Mouse (Mus musculus): ENCODE measurements around the gene Slc35e4.
"Not testable (repeated sequence)": the region's sequence is repeated elsewhere in the genome, so short reads cannot be mapped to it uniquely, and the experiment has no call there.

Slc35e4 gene

GRCm38 (mm10) chr11:3913316-3914108, 952 bp downstream of the Slc35e4 start:
- peak; percentile 95 for DNase-seq

DNA sequence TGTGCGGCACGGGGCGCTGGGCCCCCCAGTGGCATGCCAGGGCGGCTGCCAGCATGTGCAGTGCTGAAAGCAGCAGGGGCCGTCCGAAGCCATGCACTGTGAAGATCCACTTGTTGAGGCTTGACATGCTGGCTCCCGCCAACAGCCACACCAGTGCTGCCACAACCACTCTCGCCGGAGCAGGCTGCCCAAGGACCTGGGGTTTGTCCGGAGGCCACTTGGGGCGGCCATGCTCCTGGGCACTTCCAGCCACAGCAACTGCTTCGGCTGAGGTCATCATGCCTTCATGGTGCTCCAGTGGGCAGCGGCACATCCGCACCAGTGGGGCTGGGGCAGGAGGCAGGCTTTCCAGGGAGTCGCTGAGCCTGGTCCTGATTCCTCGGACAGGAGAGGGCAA, 1.6 kb downstream of the Slc35e4 start:
- no peak for DNase-seq

DNA sequence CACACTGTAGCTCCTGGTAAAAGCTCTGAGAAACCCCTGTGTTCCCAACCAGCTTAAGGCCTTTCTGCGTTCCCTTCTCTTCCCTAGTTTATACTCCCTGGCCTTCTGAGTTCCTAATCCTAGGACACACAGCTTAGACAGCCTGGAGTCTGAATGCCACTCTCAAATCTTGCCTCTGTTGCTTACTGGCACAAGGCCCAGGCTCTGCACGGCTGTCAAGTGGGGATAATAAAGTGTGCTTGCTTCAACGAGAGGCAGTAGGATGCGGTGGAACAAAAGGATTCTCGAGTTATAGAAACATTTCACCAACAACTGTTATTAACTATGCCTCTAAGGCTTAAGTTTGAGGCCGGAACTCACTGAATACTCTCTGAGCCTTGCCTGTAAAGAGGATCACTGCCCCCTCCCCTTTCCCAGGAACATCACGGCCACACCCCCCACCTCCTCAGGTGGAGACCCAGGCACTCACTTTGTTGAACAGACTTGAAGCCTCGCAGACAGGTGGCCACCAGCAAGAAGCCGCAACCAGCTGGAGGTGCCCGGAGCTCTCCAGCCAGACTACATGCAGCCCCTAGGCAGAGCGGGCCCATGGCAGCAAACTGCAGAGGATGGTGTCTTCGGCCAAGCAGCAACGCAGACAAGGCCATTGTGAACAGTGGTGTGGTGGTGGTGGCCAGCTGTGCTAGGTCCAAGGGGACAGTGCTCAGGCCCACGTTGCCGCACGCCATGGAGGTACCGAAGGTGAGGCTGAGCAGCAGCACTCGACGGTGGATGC, 2.2 kb downstream of the Slc35e4 start:
- peak; percentile 7 for DNase-seq

GRCm38 (mm10) chr11:3911440-3911839, 3.0 kb downstream of the Slc35e4 start:
- not testable (repeated sequence) for DNase-seq

- peak; percentile 11 for DNase-seq
Measured at GRCm38 (mm10) chr11:3910513-3911310, 3.8 kb downstream of the Slc35e4 start.

- no peak for DNase-seq
Measured at GRCm38 (mm10) chr11:3909236-3909635, 5.2 kb downstream of the Slc35e4 start.

GRCm38 (mm10) chr11:3905446-3905845, 9.0 kb downstream of the Slc35e4 start:
- DNase-seq, result no peak

GRCm38 (mm10) chr11:3904673-3905072, 9.8 kb downstream of the Slc35e4 start:
- DNase-seq, result no peak

DNA sequence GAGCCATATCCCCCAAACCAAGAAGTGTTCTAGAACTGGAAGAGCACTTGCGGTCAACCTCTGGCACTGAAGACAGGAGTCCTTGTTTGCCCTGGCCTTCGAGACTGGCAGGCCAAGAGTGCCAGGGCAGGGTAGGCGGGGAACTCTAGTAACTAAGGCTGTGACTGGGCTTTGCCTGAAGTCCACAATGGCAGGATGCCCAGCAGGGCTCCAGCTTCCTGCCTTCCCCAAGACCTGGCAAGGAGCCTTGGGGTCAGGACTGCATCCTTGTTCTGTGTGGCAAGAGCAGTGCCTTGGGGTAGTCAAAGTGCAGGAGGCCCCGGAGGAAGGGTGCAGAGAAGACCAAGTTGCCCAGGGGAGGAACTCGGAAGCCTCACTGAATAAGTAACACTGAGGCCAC, 11.4 kb downstream of the Slc35e4 start:
- peak; percentile 90 for DNase-seq

DNA sequence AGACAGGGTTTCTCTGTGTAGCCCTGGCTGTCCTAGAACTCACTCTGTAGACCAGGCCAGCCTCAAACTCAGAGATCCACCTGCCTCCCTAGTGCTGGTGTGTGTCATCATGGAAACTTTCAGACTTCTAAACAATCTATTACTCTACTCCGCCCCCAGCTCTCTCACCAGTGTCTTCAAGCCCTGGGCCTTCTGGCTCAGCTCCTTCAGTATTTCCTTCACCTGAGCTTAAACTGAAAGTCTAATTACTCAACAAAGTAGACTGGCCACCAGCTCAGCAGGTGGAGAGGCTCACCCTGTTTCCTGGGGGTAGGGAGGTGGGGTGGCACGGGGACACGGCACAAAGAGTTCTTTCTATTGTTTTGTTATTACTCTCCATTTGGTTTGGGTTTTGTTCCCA, 11.9 kb downstream of the Slc35e4 start:
- no peak for DNase-seq

- DNase-seq, result no peak
Measured at GRCm38 (mm10) chr11:3900296-3900695, 14.2 kb downstream of the Slc35e4 start.

GRCm38 (mm10) chr11:3895933-3896332, 18.5 kb downstream of the Slc35e4 start:
- DNase-seq, result no peak

- DNase-seq, result no peak
Measured at GRCm38 (mm10) chr11:3895458-3895857, 19.0 kb downstream of the Slc35e4 start.

DNA sequence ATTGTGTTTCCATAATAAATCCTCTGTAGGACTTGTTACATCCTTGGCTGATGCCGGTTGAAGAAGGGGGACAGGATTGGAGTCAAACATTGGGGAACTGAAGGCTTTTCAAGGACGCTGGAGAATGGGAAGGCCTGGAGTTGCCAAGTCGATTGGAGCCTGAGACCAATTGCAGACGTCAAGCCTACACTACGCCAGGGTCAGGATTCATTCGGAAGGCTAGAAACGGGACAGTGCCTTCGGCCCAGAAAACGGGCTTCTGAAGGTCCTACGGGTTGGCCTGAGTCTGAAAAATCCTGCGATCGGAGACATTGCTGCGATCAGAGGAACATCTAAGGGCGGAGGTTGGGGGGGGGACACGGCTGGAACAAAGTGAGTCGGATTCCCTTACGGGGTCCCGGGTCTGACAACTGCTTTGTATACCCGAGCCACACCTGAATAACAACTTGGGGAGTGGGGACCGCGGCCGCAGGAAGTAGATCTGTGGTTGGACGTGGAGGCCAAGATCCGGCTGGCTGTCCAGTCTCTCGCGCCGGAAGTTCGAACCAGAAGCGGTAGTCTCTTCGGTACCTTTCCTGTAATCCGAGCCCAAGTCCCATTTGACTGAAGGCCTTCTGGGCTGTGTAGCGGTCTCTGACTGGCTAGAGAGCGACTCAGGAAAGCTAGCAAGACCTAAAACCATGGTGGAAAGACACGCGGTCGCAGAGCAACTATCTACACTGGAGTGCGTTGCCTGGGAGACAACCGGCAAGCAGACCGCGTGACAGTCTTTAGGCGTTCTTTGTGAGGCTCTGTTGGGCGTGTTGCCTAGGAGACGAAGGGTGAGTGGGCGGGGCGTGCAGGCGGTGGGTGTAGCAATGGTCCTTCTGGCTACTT, 19.8 kb downstream of the Slc35e4 start, which contains the start of the genes 4921536K21Rik and Dusp18:
4921536K21Rik (minus strand) TSS at position 693 of the 876 bp plus-strand sequence.
Dusp18 (plus strand) TSS at position 835 of the 876 bp plus-strand sequence.
- DNase-seq, result peak; percentile 95

DNA sequence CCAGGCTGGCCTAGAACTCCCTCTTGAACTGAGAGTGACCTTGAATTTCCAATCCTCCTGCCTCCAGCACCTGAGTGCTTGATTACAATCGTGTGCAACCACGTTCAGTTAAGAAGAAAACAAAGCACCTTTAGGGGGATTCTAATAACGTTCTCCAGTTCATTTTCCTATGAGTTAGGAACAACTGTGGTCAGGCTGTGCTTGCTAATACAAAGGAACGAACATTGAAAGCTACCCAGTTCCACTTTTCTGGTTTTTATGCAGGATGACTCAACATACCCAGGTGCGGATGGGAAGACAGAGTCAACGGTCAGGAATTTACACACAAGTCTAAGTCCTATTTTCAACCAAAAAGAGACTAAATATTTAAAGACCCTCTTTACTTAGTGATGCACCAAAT, 20.5 kb downstream of the Slc35e4 start:
- DNase-seq, result no peak

- DNase-seq, result no peak
Measured at GRCm38 (mm10) chr11:3887331-3887730, 27.1 kb downstream of the Slc35e4 start.

DNA sequence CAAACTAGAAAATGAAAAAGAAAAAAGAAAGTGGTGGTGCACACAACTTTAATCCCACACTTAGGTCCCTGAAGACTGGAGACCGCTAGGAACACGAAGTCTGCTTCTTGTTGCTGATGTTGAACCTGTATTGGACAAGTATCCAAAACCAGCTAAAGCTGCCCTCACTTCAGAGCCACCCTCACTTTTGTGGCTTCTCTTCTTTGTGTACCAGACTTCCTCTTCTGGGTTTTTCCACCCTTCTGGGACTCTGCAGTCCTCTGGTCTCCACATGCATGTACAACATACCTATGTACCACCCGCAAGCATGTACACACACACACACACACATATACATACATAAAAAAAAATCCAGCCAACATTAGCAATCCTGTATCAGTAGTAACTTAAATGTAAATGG, 30.8 kb downstream of the Slc35e4 start:
- no peak for DNase-seq

DNA sequence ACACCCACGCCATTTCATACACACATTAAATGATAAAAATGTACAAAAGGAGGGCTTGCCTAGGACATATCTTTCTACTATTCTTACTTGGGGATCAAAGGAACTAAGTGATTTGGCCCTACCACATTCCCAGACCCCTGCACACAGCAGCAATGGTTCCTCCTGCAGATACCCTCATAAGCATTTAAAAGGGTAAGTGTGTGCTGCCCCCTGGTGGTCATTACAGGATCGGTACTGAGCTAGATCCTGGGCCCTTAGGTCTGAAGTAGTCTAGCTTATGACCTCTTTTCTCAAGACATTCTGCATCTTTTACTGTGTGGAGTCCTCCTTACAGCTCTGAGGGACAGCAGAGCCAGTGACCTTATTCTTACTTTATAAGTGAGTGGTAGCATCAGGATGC, 34.6 kb downstream of the Slc35e4 start:
- DNase-seq, result peak; percentile 81

- no peak for DNase-seq
Measured at GRCm38 (mm10) chr11:3878660-3879059, 35.8 kb downstream of the Slc35e4 start.

DNA sequence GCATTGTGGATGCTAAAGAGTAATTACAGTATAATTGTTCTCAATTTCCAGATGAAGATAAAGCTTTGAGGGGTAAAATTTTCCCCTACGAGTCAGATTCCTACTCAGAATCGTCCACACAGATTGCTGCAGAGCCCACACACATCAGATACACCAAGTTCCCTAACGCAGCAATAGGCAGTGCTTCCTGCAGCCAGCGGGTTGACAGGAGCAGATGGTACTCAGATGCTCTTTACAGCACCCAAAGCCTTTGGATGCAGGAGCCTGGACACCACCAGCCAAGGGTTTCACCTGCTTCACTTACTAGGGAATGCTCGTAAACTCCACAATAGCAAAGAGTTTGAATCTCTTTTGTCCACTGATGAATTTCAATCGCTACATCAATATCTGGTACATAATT, 38.0 kb downstream of the Slc35e4 start:
- no peak for DNase-seq

GRCm38 (mm10) chr11:3864343-3864742, 50.1 kb downstream of the Slc35e4 start:
- DNase-seq, result peak; percentile 7

Measured in kidney, adult 18-20 months (tissue).